Mouse (Mus musculus) 416B (cell line): Measurements from ENCODE around the gene Mtnr1b.
"Not testable (repeated sequence)": the region's sequence is repeated elsewhere in the genome, so short reads cannot be mapped to it uniquely, and the experiment has no call there.

Experiments
- DNase-seq: peaks from one replicate; pipeline ENCODE4 v3.0.0; 2011; ENCODE audit warnings: low read depth

Mtnr1b gene

GRCm38 (mm10) chr9:15874506-15875160 is at the start of gene Mtnr1b:
Mtnr1b (minus strand) TSS chr9:15874556.
- DNase-seq = no peak

GRCm38 (mm10) chr9:15920271-15920670 is 45.9 kb upstream of the Mtnr1b start:
- DNase-seq = no peak

GRCm38 (mm10) chr9:15919373-15920005 is 45.1 kb upstream of the Mtnr1b start:
- no peak for DNase-seq

- no peak for DNase-seq
Measured at GRCm38 (mm10) chr9:15916600-15916999, 42.2 kb upstream of the Mtnr1b start.

- DNase-seq = no peak
Measured at GRCm38 (mm10) chr9:15912735-15913134, 38.4 kb upstream of the Mtnr1b start.

GRCm38 (mm10) chr9:15909397-15910113 is 35.2 kb upstream of the Mtnr1b start:
- DNase-seq = no peak

DNA sequence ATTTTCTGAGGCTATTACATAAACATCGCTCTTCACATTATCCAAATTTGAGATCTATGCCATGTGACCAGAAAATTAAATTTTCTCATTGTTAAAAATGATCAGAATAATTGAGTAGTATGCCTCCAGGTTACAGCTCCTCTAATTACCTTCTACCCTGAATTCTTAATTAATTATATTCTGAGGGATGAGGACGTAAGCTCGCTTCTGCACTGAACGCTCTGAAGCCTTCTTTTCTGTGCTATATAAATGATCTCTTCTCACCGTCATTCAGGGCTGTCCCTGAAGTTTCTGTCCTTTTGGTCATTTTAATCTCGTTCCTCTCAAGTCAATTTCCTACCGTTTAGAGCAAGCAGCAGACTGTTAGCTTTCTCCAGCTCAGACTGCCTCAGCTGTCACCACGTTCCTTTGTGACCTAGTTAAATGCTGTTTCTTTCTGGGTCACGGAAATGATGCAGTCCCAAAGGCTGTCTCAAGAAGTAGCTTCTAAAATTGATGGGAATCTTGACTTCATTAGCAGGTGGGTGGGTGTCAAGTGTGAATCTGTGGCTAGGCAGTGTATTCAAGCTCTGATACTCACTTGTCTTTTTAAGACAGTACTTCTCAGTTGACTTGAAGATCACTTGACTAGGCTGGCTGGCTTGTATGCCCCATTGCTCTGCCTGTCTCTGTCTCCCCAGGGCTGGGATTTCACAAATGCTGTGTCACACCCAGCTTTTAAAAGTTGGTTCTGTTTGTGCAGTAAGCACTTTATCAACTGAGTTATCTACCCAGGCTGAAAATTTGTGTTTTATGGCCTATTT is 29.8 kb upstream of the Mtnr1b start:
- no peak for DNase-seq

DNA sequence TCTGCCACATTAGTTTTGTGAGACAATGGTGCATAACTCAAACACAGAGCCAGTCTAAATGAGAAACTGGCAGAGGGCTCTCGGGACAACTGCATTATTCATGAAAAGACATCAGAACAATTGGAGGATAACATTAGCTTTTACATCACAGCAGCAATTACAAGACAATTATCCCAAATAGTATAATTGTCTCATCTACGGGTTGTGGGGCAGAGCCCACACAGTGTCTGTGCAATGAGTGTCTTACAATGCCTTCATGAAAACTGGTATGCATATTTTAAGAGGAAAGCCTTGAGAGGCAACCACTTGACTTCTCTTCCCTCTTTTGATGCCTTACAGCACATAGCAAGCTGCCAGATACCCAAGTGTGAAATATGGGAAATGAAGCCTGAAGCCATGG is 23.8 kb upstream of the Mtnr1b start:
- DNase-seq = no peak

GRCm38 (mm10) chr9:15886756-15887155 is 12.4 kb upstream of the Mtnr1b start:
- no peak for DNase-seq

DNA sequence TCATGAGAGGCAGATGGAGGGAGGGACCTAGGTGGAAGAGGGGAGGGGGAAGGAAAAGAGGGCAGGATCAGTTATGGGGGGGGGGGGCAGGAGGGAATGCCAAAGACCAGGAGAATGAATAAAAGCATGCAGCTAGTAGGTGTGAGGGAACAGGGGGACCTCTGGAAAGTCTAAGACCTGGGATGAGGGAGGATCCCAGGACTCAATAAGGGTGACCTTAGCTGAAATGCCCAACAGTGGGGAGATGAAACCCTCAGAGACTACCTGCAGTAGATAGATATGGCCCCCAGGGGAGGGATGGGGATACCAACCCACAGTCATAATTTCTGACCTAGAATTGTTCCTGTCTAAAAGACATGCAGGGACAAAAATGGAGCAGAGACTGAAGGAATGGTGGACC is 6.4 kb upstream of the Mtnr1b start:
- DNase-seq = no peak

DNA sequence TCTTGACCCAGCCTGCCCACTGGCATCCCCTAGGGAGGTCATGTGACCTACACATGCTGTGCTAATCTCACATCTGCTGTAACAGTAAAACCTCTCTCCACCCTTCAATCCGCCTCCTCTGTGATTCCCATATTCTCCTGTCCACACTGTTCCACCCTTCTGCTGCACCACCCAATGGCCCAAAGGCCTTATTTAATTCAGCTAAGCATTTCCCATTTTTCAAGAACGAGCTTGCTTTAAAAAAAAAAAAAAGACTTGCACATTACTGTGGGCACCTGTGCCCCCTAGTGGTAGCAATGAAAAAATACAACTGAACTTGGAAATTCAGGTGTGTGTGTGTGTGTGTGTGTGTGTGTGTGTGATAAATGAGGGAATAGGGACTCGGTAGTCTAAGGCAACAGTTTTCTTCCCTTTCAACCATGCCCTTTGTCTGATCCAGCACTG is 5.8 kb upstream of the Mtnr1b start:
- peak; percentile 71 for DNase-seq

DNA sequence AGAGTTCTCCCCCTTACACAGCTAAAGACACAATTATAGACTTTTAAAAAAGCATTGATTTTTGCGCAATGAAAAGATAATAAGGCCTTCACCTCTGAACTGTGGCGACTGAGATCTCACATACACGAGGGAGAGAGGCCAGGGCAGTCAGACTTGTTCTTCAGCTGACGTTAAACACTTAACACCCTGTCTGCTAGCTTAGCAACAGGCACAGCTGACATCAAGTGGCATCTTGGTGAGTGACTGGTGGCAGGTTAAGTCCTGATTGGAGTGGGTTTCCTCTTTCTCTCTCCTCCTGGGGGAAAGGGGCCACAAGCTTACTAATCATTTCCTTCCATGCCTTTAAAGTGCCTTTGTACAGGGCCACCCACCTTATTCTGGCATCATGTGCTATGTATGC is 4.3 kb downstream of the Mtnr1b start:
- DNase-seq = no peak

- no peak for DNase-seq
Measured at GRCm38 (mm10) chr9:15869456-15869855, 4.9 kb downstream of the Mtnr1b start.

DNA sequence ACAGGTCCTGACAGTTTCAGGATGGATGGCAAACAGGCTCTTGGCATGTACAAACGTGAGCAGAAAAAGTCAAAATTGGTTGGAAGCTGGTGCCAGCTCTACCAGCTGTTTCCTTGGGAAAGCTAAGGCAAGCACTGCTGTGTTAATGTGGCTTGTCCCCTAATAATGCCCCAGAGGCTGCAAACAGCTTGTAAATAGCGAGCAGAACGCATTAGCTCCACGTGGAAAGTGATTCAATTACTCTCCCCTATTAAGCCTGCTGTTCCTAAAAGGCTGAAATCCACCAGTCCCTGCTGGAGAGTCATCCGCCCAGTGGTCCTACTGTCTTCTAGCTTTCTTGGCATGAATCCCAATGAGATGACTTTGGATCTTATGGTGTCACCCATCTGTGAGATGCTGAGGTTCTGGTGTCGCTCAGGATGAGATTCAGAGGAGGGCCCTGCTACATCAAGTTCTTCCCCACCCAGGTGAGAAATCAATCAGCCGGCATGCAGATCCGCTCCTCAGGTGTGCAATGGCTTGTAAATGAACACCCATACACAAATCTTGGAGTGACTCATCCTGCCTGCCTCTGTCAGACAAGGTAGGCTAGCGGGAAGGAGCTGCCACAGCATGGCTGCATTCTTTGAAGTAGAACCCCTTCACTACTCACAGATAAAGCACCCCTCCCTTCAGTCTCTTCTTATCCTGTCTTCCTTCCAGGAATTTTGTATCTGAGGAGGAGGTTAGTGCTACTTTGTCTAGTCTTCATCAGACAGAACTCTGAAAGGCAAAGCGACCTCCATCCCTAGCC is 7.9 kb downstream of the Mtnr1b start:
- DNase-seq = no peak

- no peak for DNase-seq
Measured at GRCm38 (mm10) chr9:15861402-15861801, 13.0 kb downstream of the Mtnr1b start.

GRCm38 (mm10) chr9:15850749-15851148 is 23.6 kb downstream of the Mtnr1b start:
- DNase-seq = no peak

- DNase-seq = no peak
Measured at GRCm38 (mm10) chr9:15845390-15845789, 29.0 kb downstream of the Mtnr1b start.

GRCm38 (mm10) chr9:15844936-15845335 is 29.4 kb downstream of the Mtnr1b start:
- not testable (repeated sequence) for DNase-seq

DNA sequence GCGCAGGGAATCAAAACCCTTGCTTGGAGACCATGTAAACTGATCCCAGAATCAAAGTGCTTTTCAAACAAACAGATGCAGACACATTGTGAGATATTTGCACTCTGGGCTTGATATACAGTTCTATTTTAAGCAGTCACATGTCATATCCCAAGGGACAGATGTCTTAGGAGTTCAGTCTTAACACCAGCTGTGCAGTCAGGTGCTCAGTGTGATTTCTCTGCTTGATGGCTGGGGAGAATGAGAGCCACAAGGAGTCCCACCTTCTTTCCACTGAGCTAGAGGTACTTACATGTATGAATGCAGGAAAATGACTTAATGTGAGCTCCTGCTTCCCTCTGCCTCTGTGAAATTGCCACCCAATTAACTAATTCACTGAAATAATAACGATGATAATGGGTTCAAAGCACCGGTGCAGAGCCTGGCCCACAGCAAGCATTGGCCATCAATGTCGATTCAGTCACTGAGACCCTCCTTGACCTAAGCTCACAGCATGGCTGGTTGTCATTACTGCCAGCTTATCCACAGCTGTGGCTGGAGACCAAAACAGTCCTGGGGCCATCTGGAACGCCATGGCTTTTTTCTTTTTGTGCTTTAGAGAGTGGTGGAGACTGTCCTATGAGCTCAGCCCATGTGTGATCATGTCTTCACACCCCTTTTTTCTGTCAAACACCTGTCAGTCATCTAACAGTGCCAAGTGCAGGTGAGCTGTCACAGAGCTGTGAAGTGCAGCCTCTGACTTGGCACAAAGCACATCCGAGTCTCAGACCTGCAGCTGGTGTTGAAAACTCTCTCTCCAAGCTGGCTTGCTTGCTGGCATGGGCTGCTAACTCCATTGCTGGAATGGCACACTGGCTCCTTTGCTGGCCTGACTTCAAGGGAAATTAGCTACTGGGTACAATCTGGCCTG is 61.1 kb downstream of the Mtnr1b start:
- no peak for DNase-seq

- no peak for DNase-seq
Measured at GRCm38 (mm10) chr9:15804296-15804695, 70.1 kb downstream of the Mtnr1b start.
